Mouse (Mus musculus): ENCODE measurements at regions not wholly inside any gene's neighbourhood (a gene's known extent, or its start where the extent isn't known, plus 50 kb on each side); places are given as distances from the start of the nearest gene placed in this dataset.
A peak's percentile ranks its signal among the peaks of the same experiment; 100 is the strongest.

- no peak for DNase-seq
Measured at GRCm38 (mm10) chr15:13455560-13456219, 282.2 kb upstream of the Cdh6 start.

DNA sequence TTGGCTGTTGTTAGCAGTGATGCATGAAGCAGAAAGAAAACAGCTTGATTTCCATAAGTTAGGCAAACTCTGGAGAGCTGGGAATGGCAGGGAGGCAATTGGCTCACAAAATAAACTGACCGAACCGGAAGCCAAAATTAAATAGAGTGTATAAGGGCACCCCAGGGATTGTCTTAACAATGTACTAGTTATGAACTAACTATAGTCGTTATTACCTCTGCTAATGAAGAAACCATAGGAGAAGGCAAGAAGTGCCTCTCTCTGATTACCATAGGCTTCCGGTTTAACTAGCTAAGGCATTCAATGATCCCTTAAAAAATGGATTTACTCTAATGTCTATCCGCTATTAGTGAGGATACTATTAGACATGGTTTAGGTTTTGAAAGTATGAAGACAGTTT is 276.9 kb upstream of the Cdh6 start:
- DNase-seq, result no peak

DNA sequence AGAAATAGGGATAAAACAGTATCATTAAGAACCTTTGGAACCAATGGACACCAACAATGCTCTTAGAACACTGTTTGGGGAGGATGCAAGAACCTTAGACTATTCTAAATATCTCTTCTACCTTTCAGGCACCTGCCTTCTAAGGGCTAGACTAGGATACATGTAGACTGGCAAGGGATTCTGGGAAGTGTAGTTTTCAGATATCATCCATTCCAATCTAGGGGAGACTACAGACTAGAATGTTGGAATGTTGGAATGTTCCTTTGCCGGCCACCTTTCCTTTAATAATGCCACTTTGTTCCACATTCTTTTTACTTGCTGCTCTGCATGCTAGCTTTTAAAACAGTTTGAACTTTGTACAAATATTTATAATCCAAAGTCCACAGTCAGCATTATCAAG is 261.1 kb upstream of the Cdh6 start:
- no peak for DNase-seq

DNA sequence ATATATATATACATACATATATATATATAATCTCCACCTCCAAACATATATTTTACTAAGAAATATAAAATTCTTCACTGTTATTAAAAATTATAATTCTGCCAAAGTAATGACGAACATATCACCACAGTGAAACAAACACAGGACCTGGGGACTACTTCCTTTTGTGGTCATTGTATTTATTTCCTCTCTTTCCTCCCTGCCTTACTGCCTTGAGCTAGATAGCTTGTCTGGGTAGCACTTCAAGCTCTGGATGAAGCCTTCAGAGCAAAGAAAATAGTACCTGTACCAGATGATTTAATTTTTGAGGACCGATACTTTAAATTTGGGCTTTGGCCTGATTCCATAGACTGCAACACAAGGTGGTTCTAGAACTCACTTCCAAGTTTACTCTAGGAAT is 259.5 kb upstream of the Cdh6 start:
- no peak for DNase-seq

- no peak for DNase-seq
Measured at GRCm38 (mm10) chr15:13419616-13420015, 246.1 kb upstream of the Cdh6 start.

- peak in 1 of 2 experiments; percentile 2 for DNase-seq
Measured at GRCm38 (mm10) chr15:13410065-13410688, 236.7 kb upstream of the Cdh6 start.

- no peak for DNase-seq
Measured at GRCm38 (mm10) chr15:13393155-13393554, 219.7 kb upstream of the Cdh6 start.

GRCm38 (mm10) chr15:13391331-13391730 is 217.9 kb upstream of the Cdh6 start:
- no peak for DNase-seq

DNA sequence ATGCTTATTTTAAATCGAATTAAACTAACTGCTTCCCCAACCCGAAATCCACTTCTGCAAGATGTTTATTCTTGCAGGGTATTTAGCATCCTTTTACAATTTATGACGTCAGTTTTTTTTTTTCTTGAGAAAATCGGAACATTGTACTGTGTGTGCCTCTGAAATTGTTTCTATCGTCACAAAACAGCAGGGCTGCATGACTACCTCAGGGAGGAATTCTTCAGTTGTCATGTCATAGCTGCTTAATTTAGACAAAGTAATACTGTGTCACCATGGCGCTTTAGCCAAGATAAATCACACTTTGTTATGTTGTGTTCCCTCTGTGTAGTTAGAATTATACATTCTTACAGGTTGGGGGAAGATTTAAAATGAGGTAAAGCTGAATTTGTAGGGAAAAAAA is 211.3 kb upstream of the Cdh6 start:
- DNase-seq, result no peak

- no peak for DNase-seq
Measured at GRCm38 (mm10) chr15:13375590-13375989, 202.1 kb upstream of the Cdh6 start.

DNA sequence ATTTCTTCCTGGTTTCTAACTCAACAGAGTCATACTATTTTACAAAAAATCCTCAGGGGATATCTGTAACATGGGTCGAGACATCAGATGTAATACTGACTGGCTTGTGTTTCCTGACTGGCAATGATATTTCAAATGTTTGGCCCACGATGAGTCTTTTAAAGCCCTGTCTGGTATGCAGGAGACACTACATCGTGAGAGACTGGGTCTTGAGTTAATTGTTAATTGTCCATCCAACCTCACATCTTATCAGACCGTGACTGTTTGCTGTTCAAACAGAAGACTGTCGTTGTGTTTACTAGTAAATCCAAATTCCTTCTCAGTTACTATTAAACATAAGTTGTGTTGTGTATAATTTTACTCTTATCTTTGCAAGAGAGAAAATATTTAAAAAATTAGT is 195.3 kb upstream of the Cdh6 start:
- no peak for DNase-seq

- DNase-seq, result no peak
Measured at GRCm38 (mm10) chr15:13367291-13367954, 193.9 kb upstream of the Cdh6 start.

DNA sequence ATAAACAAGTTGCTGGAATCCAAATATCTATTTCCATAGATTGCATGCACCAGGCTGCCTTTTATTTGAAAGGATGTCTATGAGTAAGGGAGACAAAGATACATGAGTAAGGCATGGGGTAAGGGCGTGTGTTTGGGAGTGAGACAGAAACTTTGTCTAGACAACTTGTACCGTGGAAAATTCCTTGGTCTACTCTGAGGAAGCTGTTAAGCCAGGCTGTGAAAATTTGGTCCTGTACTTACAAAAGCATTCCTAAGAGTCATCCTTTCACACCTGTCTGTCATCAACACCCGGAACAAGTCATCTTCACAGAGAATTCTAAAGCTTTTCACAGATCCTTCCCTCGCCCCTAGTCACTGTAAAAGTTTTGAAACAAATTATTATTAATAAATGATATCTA is 193.1 kb upstream of the Cdh6 start:
- no peak for DNase-seq

DNA sequence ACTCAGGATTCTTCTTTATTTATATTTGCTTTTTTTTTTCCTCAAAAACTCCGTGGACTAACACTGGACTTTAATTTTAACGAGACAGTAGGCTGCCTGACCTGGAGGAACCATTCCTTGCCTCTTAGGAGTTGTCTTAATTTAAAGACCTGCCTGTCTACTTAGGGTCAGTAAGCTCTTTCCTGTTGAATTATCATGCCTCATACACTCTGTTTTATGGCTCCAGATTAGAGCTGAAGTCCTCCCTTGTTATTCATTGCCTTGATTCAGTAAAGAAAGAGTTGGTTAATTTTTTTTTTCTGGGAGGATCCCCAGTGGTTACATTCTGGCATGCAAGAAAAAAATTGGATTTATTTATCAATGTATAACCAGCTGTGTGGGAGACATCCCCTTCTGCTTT is 187.3 kb upstream of the Cdh6 start:
- no peak for DNase-seq

DNA sequence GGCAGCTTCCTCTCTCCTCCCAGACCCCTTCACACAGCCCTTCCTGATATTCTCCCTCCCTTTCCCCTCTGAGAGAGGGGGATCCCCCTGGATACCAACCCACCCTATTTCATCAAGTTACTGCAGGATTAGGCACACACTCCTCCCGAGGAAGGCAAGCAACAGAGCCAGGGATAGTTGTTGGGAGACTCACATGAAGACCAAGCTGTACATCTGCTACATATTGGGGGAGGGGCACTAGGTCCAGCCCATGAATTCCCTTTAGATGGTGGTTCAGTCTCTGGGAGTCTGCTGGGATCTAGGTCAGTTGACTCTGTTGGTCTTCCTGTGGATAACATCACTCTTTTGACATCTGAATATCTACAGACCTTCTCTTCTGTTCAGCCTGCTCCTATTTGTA is 185.6 kb upstream of the Cdh6 start:
- DNase-seq, result no peak

- no peak for DNase-seq
Measured at GRCm38 (mm10) chr15:13350321-13350720, 176.8 kb upstream of the Cdh6 start.

DNA sequence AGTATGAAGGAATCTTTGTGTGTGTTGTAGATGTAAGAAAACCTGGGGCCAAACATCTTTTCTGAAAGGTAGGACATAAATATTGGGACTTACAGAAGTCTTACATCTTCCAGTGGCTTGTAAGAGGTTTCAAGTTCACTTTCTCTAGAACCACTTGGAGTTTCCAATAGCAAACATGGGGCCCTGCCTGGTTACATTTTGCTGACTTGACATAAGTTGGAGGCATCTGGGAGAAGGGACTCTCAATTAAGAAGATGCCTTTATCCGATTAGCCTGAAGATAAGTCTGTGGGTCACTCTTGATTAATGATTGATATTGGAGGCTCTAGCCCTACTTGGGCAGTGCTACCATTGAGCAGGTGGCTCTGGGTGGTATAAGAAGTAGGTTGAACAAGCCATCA is 162.9 kb upstream of the Cdh6 start:
- no peak for DNase-seq

GRCm38 (mm10) chr15:13324439-13324838 is 151.0 kb upstream of the Cdh6 start:
- DNase-seq, result no peak

DNA sequence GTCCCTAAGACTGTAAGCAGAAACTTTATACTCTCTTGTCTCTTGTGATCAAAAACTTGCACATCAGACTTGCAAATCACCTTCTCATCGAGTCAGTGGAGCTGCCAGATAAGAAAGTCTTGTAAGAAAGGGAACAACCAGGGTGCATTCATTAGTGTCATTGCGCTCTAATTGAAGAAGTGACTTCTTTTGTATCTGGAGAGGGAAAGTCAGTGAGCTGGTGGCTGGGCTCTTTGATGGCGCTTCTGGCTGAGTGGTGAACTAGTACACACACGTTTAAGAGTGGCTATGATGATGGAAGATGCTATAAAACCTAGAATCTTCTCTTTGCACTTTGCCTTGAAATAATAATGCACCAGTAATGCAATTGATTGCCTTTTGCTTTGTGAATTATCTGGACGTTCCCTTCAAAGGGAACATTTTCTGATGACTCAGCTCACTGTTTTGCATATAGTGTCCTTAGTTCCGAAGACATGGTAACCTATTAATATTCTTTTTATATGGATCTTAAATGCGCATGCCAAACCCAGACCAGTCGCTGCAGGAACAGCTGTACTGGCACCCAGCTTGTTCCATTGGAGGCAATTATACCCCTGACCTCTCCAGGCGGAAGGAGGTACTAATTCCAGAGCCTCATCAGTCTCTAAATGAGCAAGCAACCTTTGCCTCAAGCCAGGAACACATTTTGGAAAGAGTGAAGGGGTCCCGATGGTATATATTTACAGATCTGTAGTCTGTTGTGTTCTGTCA is 147.3 kb upstream of the Cdh6 start:
- no peak for DNase-seq

- peak; percentile 25 to 36 for DNase-seq
Measured at GRCm38 (mm10) chr15:13304562-13304961, 131.1 kb upstream of the Cdh6 start.

GRCm38 (mm10) chr15:13303456-13303855 is 130.0 kb upstream of the Cdh6 start:
- DNase-seq, result peak; percentile 6 to 8

GRCm38 (mm10) chr15:13302672-13303071 is 129.2 kb upstream of the Cdh6 start:
- DNase-seq, result peak; percentile 72

DNA sequence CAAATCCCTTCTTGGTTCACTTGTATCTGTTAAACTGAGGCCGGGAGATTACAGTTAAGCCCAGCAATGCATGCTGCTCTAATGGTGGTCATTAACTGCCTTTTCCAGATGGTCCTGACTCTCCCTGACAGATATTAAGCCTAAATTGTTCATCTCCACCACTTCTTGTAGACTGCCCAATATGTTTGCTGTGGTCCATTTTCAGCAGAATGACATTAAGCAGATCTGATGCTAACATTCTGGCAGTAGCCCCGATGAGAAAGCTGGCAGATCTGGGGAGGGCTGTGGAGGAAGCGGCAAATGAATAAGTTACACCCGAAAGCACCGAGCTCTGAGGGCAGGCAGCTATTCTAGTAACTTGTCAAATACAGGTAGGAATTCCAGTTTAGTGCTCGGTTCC is 123.5 kb upstream of the Cdh6 start:
- DNase-seq, result peak in 1 of 2 experiments; percentile 7

- DNase-seq, result no peak
Measured at GRCm38 (mm10) chr15:13289064-13289463, 115.6 kb upstream of the Cdh6 start.
